Mouse (Mus musculus): ENCODE measurements around the gene Safb2. TPM values are rescaled to one million over a fixed set of nuclear protein-coding genes. Genes with fewer than 3 reads are reported as not detected.
A peak's percentile ranks its signal among the peaks of the same experiment; 100 is the strongest.

Gene Safb2
- polyA plus RNA-seq, 1 experiment from 2014 or later: 76.5 TPM

GRCm38 (mm10) chr17:56552781-56553363, 31.5 kb downstream of the Safb2 start:
- Histone ChIP-seq H3K27me3 (replicated peaks) (no peaks in the 10 kb centered on the region), H3K36me3 (no peaks in the 10 kb centered on the region), H3K4me1 (peaks cover 21% of the 10 kb centered on the region), H3K9ac (replicated peaks) (no peak overlapping the region; the same call in 1 of the 2 replicates), H3K9me3 (replicated peaks) (no peaks in the 10 kb centered on the region), H3K4me2 (no peak overlapping the region), H3K4me3 (replicated peaks) (no peak overlapping the region), H3K27ac (replicated peaks) (peak overlapping the region; percentile 82)
- ATAC-seq (ENCODE audit: low FRiP score): 0 out of 2 replicates have a peak, but pooled peaks have one; percentile 16
- WGBS: 53% methylated on average over 5 of the region's 5 CpGs

GRCm38 (mm10) chr17:56551841-56552581, 32.4 kb downstream of the Safb2 start:
- no peak overlapping the region for H3K4me2 ChIP-seq
- 34% methylated on average over 6 of the region's 6 CpGs for WGBS
- peak; percentile 65 for ATAC-seq (ENCODE audit: low FRiP score)

GRCm38 (mm10) chr17:56550784-56551475, 33.5 kb downstream of the Safb2 start:
- no peak for ATAC-seq (ENCODE audit: low FRiP score)
- Histone ChIP-seq H3K27ac (replicated peaks) (peak overlapping the region; percentile 82), H3K4me2 (no peak overlapping the region), H3K4me1 (peaks cover 33% of the 10 kb centered on the region), H3K9ac (replicated peaks) (no peak overlapping the region), H3K4me3 (replicated peaks) (no peak overlapping the region), H3K36me3 (no peaks in the 10 kb centered on the region), H3K27me3 (replicated peaks) (no peaks in the 10 kb centered on the region), H3K9me3 (replicated peaks) (no peaks in the 10 kb centered on the region)
- WGBS: 76% methylated on average over 12 of the region's 12 CpGs

More at GRCm38 (mm10) chr17:56551841-56552581, 32.4 kb downstream of the Safb2 start:
- peak overlapping the region; percentile 82 for H3K27ac ChIP-seq (replicated peaks)
- H3K4me3 ChIP-seq (replicated peaks): no peak overlapping the region
- H3K9me3 ChIP-seq (replicated peaks): no peaks in the 10 kb centered on the region
- no peak overlapping the region for H3K9ac ChIP-seq (replicated peaks)
- peaks cover 26% of the 10 kb centered on the region for H3K4me1 ChIP-seq
- no peaks in the 10 kb centered on the region for H3K36me3 ChIP-seq
- H3K27me3 ChIP-seq (replicated peaks): no peaks in the 10 kb centered on the region

- H3K4me1 ChIP-seq: peaks cover 33% of the 10 kb centered on the region
- ATAC-seq (ENCODE audit: low FRiP score): no peak
- no peaks in the 10 kb centered on the region for H3K36me3 ChIP-seq
- H3K27me3 ChIP-seq (replicated peaks): no peaks in the 10 kb centered on the region
- no peak overlapping the region for H3K9ac ChIP-seq (replicated peaks)
- H3K4me3 ChIP-seq (replicated peaks): no peak overlapping the region
- H3K9me3 ChIP-seq (replicated peaks): no peaks in the 10 kb centered on the region
- no peak overlapping the region for H3K27ac ChIP-seq (replicated peaks)
- H3K4me2 ChIP-seq: no peak overlapping the region
- 25% methylated on average over 4 of the region's 4 CpGs for WGBS
Measured at GRCm38 (mm10) chr17:56548605-56549105, 35.7 kb downstream of the Safb2 start.

- Histone ChIP-seq H3K27me3 (replicated peaks) (no peaks in the 10 kb centered on the region), H3K9me3 (replicated peaks) (no peaks in the 10 kb centered on the region), H3K4me1 (peaks cover 33% of the 10 kb centered on the region), H3K27ac (replicated peaks) (no peak overlapping the region), H3K4me2 (no peak overlapping the region), H3K9ac (replicated peaks) (no peak overlapping the region), H3K4me3 (replicated peaks) (no peak overlapping the region), H3K36me3 (no peaks in the 10 kb centered on the region)
- no peak for ATAC-seq (ENCODE audit: low FRiP score)
- WGBS: 52% methylated on average over 9 of the region's 9 CpGs
Measured at GRCm38 (mm10) chr17:56547846-56548604, 36.4 kb downstream of the Safb2 start.

GRCm38 (mm10) chr17:56547116-56547845, 37.1 kb downstream of the Safb2 start:
- H3K36me3 ChIP-seq: no peaks in the 10 kb centered on the region
- peaks cover 31% of the 10 kb centered on the region for H3K4me1 ChIP-seq
- H3K9ac ChIP-seq (replicated peaks): peak overlapping the region; percentile 28; the same call in 1 of the 2 replicates
- no peak overlapping the region for H3K4me2 ChIP-seq
- H3K4me3 ChIP-seq (replicated peaks): no peak overlapping the region
- ATAC-seq (ENCODE audit: low FRiP score): peak; percentile 21; the same call in 1 of the 2 replicates
- WGBS: 47% methylated on average over 17 of the region's 17 CpGs
- peak overlapping the region; percentile 45 for H3K27ac ChIP-seq (replicated peaks)
- no peaks in the 10 kb centered on the region for H3K9me3 ChIP-seq (replicated peaks)
- no peaks in the 10 kb centered on the region for H3K27me3 ChIP-seq (replicated peaks)

- H3K27me3 ChIP-seq (replicated peaks): no peaks in the 10 kb centered on the region
- H3K9ac ChIP-seq (replicated peaks): no peak overlapping the region
- H3K27ac ChIP-seq (replicated peaks): peak overlapping the region; percentile 45
- 86% methylated on average over 5 of the region's 5 CpGs for WGBS
- no peaks in the 10 kb centered on the region for H3K9me3 ChIP-seq (replicated peaks)
- no peak overlapping the region for H3K4me2 ChIP-seq
- H3K36me3 ChIP-seq: no peaks in the 10 kb centered on the region
- no peak for ATAC-seq (ENCODE audit: low FRiP score)
- peaks cover 29% of the 10 kb centered on the region for H3K4me1 ChIP-seq
- no peak overlapping the region for H3K4me3 ChIP-seq (replicated peaks)
Measured at GRCm38 (mm10) chr17:56546576-56546975, 37.8 kb downstream of the Safb2 start.

GRCm38 (mm10) chr17:56545945-56546344, 38.4 kb downstream of the Safb2 start:
- no peaks in the 10 kb centered on the region for H3K9me3 ChIP-seq (replicated peaks)
- no peak for ATAC-seq (ENCODE audit: low FRiP score)
- no peak overlapping the region for H3K4me2 ChIP-seq
- H3K36me3 ChIP-seq: no peaks in the 10 kb centered on the region
- no peak overlapping the region for H3K27ac ChIP-seq (replicated peaks)
- 91% methylated on average over 1 of the region's 1 CpGs for WGBS
- no peak overlapping the region for H3K9ac ChIP-seq (replicated peaks)
- H3K27me3 ChIP-seq (replicated peaks): no peaks in the 10 kb centered on the region
- peaks cover 24% of the 10 kb centered on the region for H3K4me1 ChIP-seq
- no peak overlapping the region for H3K4me3 ChIP-seq (replicated peaks)

GRCm38 (mm10) chr17:56544699-56545387, 39.5 kb downstream of the Safb2 start:
- no peak for ATAC-seq (ENCODE audit: low FRiP score)
- no peak overlapping the region for H3K4me3 ChIP-seq (replicated peaks)
- H3K4me1 ChIP-seq: peaks cover 22% of the 10 kb centered on the region
- H3K9ac ChIP-seq (replicated peaks): no peak overlapping the region
- no peaks in the 10 kb centered on the region for H3K27me3 ChIP-seq (replicated peaks)
- no peak overlapping the region for H3K27ac ChIP-seq (replicated peaks)
- 80% methylated on average over 7 of the region's 7 CpGs for WGBS
- H3K36me3 ChIP-seq: no peaks in the 10 kb centered on the region
- no peaks in the 10 kb centered on the region for H3K9me3 ChIP-seq (replicated peaks)
- no peak overlapping the region for H3K4me2 ChIP-seq

- peaks cover 22% of the 10 kb centered on the region for H3K4me1 ChIP-seq
- H3K9me3 ChIP-seq (replicated peaks): no peaks in the 10 kb centered on the region
- ATAC-seq (ENCODE audit: low FRiP score): no peak
Measured at GRCm38 (mm10) chr17:56543684-56544224, 40.6 kb downstream of the Safb2 start.

More at GRCm38 (mm10) chr17:56543684-56544224, 40.6 kb downstream of the Safb2 start:
- no peak overlapping the region for H3K4me2 ChIP-seq
- WGBS: 89% methylated on average over 3 of the region's 3 CpGs
- H3K27ac ChIP-seq (replicated peaks): no peak overlapping the region
- H3K36me3 ChIP-seq: no peaks in the 10 kb centered on the region
- no peak overlapping the region for H3K9ac ChIP-seq (replicated peaks)
- H3K27me3 ChIP-seq (replicated peaks): no peaks in the 10 kb centered on the region
- no peak overlapping the region for H3K4me3 ChIP-seq (replicated peaks)
